Mouse (Mus musculus) hindbrain, embryonic 11.5 days (tissue): Measurements from ENCODE around the gene Spem2. TPM values are rescaled to one million over a fixed set of nuclear protein-coding genes. Genes with fewer than 3 reads are reported as not detected.

Source experiments
- ATAC-seq: fragments of 200-750 bp; cut with Nextera tagmentation; 2 replicates; pipeline ENCODE4 v1.8.0; 2017; ENCODE audit warnings: mild to moderate bottlenecking, moderate TSS enrichment, moderate library complexity; ENCODE audit not compliant: low FRiP score
- DNase-seq: peaks from one replicate; pipeline ENCODE4 v3.0.0-alpha.2; 2015; ENCODE audit warnings: low spot score
- H3K27ac ChIP-seq: fragments of 300-500 bp; sonication (generic); 2 replicates; pipeline ENCODE4 v1.5.1; 2014; ENCODE audit warnings: mild to moderate bottlenecking, low read depth, low read length
- H3K27me3 ChIP-seq: fragments of 300-500 bp; sonication (generic); 2 replicates; pipeline ENCODE4 v1.6.1; 2014; ENCODE audit warnings: mild to moderate bottlenecking, low read length, moderate library complexity, mixed read lengths; ENCODE audit not compliant: control insufficient read depth, insufficient read depth
- H3K36me3 ChIP-seq: fragments of 300-500 bp; sonication (generic); 2 replicates; pipeline ENCODE4 v1.6.1; 2014; ENCODE audit warnings: mild to moderate bottlenecking, low read length, moderate library complexity, mixed read lengths; ENCODE audit not compliant: control insufficient read depth, insufficient read depth
- H3K4me1 ChIP-seq: fragments of 300-500 bp; sonication (generic); replicated peaks from 2 replicates; pipeline ENCODE4 v1.6.1; 2014; ENCODE audit warnings: low read length, mixed read lengths; ENCODE audit not compliant: control insufficient read depth, insufficient read depth
- H3K4me2 ChIP-seq: fragments of 300-500 bp; sonication (generic); replicated peaks from 2 replicates; pipeline ENCODE4 v1.6.1; 2014; ENCODE audit warnings: mild to moderate bottlenecking, low read depth, low read length
- H3K4me3 ChIP-seq: fragments of 300-500 bp; sonication (generic); 2 replicates; pipeline ENCODE4 v1.5.1; 2014; ENCODE audit warnings: low read depth, low read length
- H3K9ac ChIP-seq: fragments of 300-500 bp; sonication (generic); 2 replicates; pipeline ENCODE4 v1.6.1; 2014; ENCODE audit warnings: low read depth, low read length
- H3K9me3 ChIP-seq: fragments of 300-500 bp; sonication (generic); 2 replicates; pipeline ENCODE4 v1.6.1; 2016; ENCODE audit warnings: low read length; ENCODE audit not compliant: control insufficient read depth
- WGBS: fragments of 180-500 bp; shearing (Covaris S2); extraction: QIAGEN DNeasy Blood & Tissue Kit; methylation state at CpG from one replicate; pipeline ENCODE4 v1.1.7; 2014; 5-methylcytosine and 5-hydroxymethylcytosine counted together
- polyA plus RNA-seq: library from polyadenylated mRNA; unstranded; fragments of >200 nt; fragmentation: Nextera tagmentation; extraction: Ambion mirVana; gene quantifications from 2 replicates; pipeline ENCODE4 v1.2.1, GENCODE M21; 2014

Gene Spem2
- polyA plus RNA-seq, 1 experiment from 2014 or later = not detected

- Histone ChIP-seq H3K27me3 (peaks cover 51% of the 10 kb centered on the region), H3K9me3 (no peaks in the 10 kb centered on the region), H3K27ac (no peak within 1 kb of the TSS), H3K36me3 (no peaks in the 10 kb centered on the region), H3K4me2 (peak within 1 kb of the TSS; percentile 22), H3K4me3 (0 out of 2 replicates have a peak within 1 kb of the TSS, but pooled peaks have one; percentile 11), H3K9ac (no peak within 1 kb of the TSS), H3K4me1 (peaks cover 13% of the 10 kb centered on the region)
- 5% methylated on average over 29 of the region's 29 CpGs for WGBS
- DNase-seq (peak; percentile 22), ATAC-seq (no peak)
Observed at GRCm38 (mm10) chr11:69804972-69805909, 13.0 kb downstream of the Spem2 start, which contains the start of gene Tmem102. Tmem102 (minus strand) TSS chr11:69805624.

GRCm38 (mm10) chr11:69804652-69804940 is 13.7 kb downstream of the Spem2 start:
- DNase-seq (no peak), ATAC-seq (no peak)
- WGBS = 5% methylated on average over 12 of the region's 12 CpGs
- H3K4me3 ChIP-seq = 0 out of 2 replicates have a peak overlapping the region, but pooled peaks have one; percentile 11
- no peaks in the 10 kb centered on the region for H3K36me3 ChIP-seq
- no peak overlapping the region for H3K9ac ChIP-seq
- H3K9me3 ChIP-seq = no peaks in the 10 kb centered on the region
- peaks cover 53% of the 10 kb centered on the region for H3K27me3 ChIP-seq
- H3K4me1 ChIP-seq = peaks cover 13% of the 10 kb centered on the region
- no peak overlapping the region for H3K27ac ChIP-seq
- no peak overlapping the region; the same call in 1 of the 2 replicates for H3K4me2 ChIP-seq

- peak; percentile 82 for DNase-seq
- Histone ChIP-seq H3K9me3 (no peaks in the 10 kb centered on the region), H3K36me3 (no peaks in the 10 kb centered on the region), H3K4me3 (peak overlapping the region; percentile 54), H3K4me2 (peak overlapping the region; percentile 73), H3K4me1 (peaks cover 17% of the 10 kb centered on the region), H3K27ac (0 out of 2 replicates have a peak overlapping the region, but pooled peaks have one; percentile 47), H3K9ac (peak overlapping the region; percentile 49; the same call in 1 of the 2 replicates), H3K27me3 (peaks cover 53% of the 10 kb centered on the region)
- 2% methylated on average over 58 of the region's 60 CpGs for WGBS
- ATAC-seq = peak; percentile 31; the same call in 1 of the 2 replicates
Observed at GRCm38 (mm10) chr11:69803786-69804651, 14.2 kb downstream of the Spem2 start.

GRCm38 (mm10) chr11:69803328-69803727 is 14.9 kb downstream of the Spem2 start:
- Histone ChIP-seq H3K27me3 (peaks cover 53% of the 10 kb centered on the region), H3K36me3 (no peaks in the 10 kb centered on the region), H3K4me2 (peak overlapping the region; percentile 73), H3K9ac (peak overlapping the region; percentile 49; the same call in 1 of the 2 replicates), H3K9me3 (no peaks in the 10 kb centered on the region), H3K27ac (0 out of 2 replicates have a peak overlapping the region, but pooled peaks have one; percentile 47), H3K4me3 (peak overlapping the region; percentile 54), H3K4me1 (peaks cover 17% of the 10 kb centered on the region)
- 2% methylated on average over 12 of the region's 12 CpGs for WGBS
- ATAC-seq = 0 out of 2 replicates have a peak, but pooled peaks have one; percentile 5
- no peak for DNase-seq

GRCm38 (mm10) chr11:69802648-69803105 is 15.6 kb downstream of the Spem2 start:
- under 1% methylated on average over 31 of the region's 33 CpGs for WGBS
- DNase-seq = peak; percentile 85
- ATAC-seq = no peak
- peaks cover 57% of the 10 kb centered on the region for H3K27me3 ChIP-seq
- no peaks in the 10 kb centered on the region for H3K9me3 ChIP-seq
- peak overlapping the region; percentile 52 for H3K9ac ChIP-seq
- H3K4me2 ChIP-seq = peak overlapping the region; percentile 73
- H3K4me1 ChIP-seq = peaks cover 17% of the 10 kb centered on the region
- 0 out of 2 replicates have a peak overlapping the region, but pooled peaks have one; percentile 24 for H3K27ac ChIP-seq
- H3K36me3 ChIP-seq = no peaks in the 10 kb centered on the region
- H3K4me3 ChIP-seq = peak overlapping the region; percentile 54

- H3K27ac ChIP-seq = peak within 1 kb of the TSS; percentile 89
- under 1% methylated on average over 31 of the region's 33 CpGs for WGBS
- H3K27me3 ChIP-seq = peaks cover 54% of the 10 kb centered on the region
- H3K36me3 ChIP-seq = no peaks in the 10 kb centered on the region
- H3K4me2 ChIP-seq = peak within 1 kb of the TSS; percentile 73
- peaks cover 17% of the 10 kb centered on the region for H3K4me1 ChIP-seq
- ATAC-seq = no peak
- peak; percentile 35 for DNase-seq
- peak within 1 kb of the TSS; percentile 54 for H3K4me3 ChIP-seq
- peak within 1 kb of the TSS; percentile 72 for H3K9ac ChIP-seq
- no peaks in the 10 kb centered on the region for H3K9me3 ChIP-seq
Observed at GRCm38 (mm10) chr11:69801379-69801977, 16.8 kb downstream of the Spem2 start, which contains the start of gene Fgf11. Fgf11 (minus strand) TSS chr11:69801857.

GRCm38 (mm10) chr11:69800392-69801197 is 17.7 kb downstream of the Spem2 start:
- Histone ChIP-seq H3K9me3 (no peaks in the 10 kb centered on the region), H3K36me3 (no peaks in the 10 kb centered on the region), H3K4me1 (peaks cover 19% of the 10 kb centered on the region), H3K4me3 (peak overlapping the region; percentile 54), H3K27ac (peak overlapping the region; percentile 89), H3K9ac (peak overlapping the region; percentile 72), H3K27me3 (peaks cover 54% of the 10 kb centered on the region), H3K4me2 (peak overlapping the region; percentile 73)
- peak; percentile 66 for ATAC-seq
- under 1% methylated on average over 36 of the region's 36 CpGs for WGBS
- DNase-seq = peak; percentile 82
